Mouse (Mus musculus): Measurements from ENCODE around the gene Tdgf1. TPM values are rescaled to one million over a fixed set of nuclear protein-coding genes. Genes with fewer than 3 reads are reported as not detected.
A peak's percentile ranks its signal among the peaks of the same experiment; 100 is the strongest.

Gene Tdgf1
- polyA plus RNA-seq, 1 experiment from 2014 or later, result not detected

GRCm38 (mm10) chr9:110907201-110907837 is 38.6 kb downstream of the Tdgf1 start:
- no peak overlapping the region for H3K27ac ChIP-seq (ENCODE audit: low read length)
- H3K9ac ChIP-seq (ENCODE audit: low read depth, low read length), result no peak overlapping the region
- no peak overlapping the region for H3K4me2 ChIP-seq (ENCODE audit: low read depth, low read length)
- no peak overlapping the region for H3K4me3 ChIP-seq (ENCODE audit: low read length)
- no peaks in the 10 kb centered on the region for H3K9me3 ChIP-seq (ENCODE audit: control insufficient read depth, low read length)
- no peaks in the 10 kb centered on the region for H3K27me3 ChIP-seq (replicated peaks; ENCODE audit: control insufficient read depth, insufficient read depth, low read length)
- ATAC-seq, result no peak
- 90% methylated on average over 11 of the region's 11 CpGs for WGBS
- H3K4me1 ChIP-seq (ENCODE audit: control insufficient read depth, insufficient read depth, low read length), result no peaks in the 10 kb centered on the region
- no peaks in the 10 kb centered on the region for H3K36me3 ChIP-seq (ENCODE audit: control insufficient read depth, insufficient read depth, low read length)

GRCm38 (mm10) chr9:110902271-110902670 is 43.7 kb downstream of the Tdgf1 start:
- Histone ChIP-seq H3K4me3 (ENCODE audit: low read length) (no peak overlapping the region), H3K27me3 (replicated peaks; ENCODE audit: control insufficient read depth, insufficient read depth, low read length) (no peaks in the 10 kb centered on the region), H3K9ac (ENCODE audit: low read depth, low read length) (no peak overlapping the region), H3K36me3 (ENCODE audit: control insufficient read depth, insufficient read depth, low read length) (no peaks in the 10 kb centered on the region), H3K4me1 (ENCODE audit: control insufficient read depth, insufficient read depth, low read length) (no peaks in the 10 kb centered on the region), H3K27ac (ENCODE audit: low read length) (no peak overlapping the region), H3K4me2 (ENCODE audit: low read depth, low read length) (no peak overlapping the region), H3K9me3 (ENCODE audit: control insufficient read depth, low read length) (no peaks in the 10 kb centered on the region)
- 77% methylated on average over 4 of the region's 4 CpGs for WGBS
- no peak for ATAC-seq

DNA sequence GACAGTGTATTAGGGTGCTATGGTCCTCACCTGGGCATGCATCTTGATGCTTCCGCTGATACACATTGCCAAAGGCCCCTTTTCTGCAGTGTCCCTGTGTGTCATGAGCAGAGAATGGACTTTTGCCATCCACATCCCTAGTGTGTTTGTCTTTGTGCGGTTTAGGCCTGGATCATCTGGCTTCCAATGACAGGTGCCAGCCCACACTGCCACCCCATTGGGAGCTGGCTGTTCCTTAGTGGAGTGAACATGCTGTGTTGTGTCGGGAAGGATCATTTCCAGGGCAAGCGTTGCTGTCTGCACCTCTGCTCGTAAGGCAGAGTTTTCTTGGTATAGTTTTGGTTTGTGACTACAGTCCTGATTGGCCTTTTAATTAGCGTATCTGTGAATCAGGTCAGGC is 44.8 kb downstream of the Tdgf1 start:
- no peak for ATAC-seq
- no peak overlapping the region for H3K4me3 ChIP-seq (ENCODE audit: low read length)
- no peak overlapping the region for H3K4me2 ChIP-seq (ENCODE audit: low read depth, low read length)
- H3K9ac ChIP-seq (ENCODE audit: low read depth, low read length), result no peak overlapping the region
- no peak overlapping the region for H3K27ac ChIP-seq (ENCODE audit: low read length)
- no peaks in the 10 kb centered on the region for H3K9me3 ChIP-seq (ENCODE audit: control insufficient read depth, low read length)
- no peaks in the 10 kb centered on the region for H3K36me3 ChIP-seq (ENCODE audit: control insufficient read depth, insufficient read depth, low read length)
- no peaks in the 10 kb centered on the region for H3K27me3 ChIP-seq (replicated peaks; ENCODE audit: control insufficient read depth, insufficient read depth, low read length)
- WGBS, result 87% methylated on average over 6 of the region's 6 CpGs
- no peaks in the 10 kb centered on the region for H3K4me1 ChIP-seq (ENCODE audit: control insufficient read depth, insufficient read depth, low read length)

DNA sequence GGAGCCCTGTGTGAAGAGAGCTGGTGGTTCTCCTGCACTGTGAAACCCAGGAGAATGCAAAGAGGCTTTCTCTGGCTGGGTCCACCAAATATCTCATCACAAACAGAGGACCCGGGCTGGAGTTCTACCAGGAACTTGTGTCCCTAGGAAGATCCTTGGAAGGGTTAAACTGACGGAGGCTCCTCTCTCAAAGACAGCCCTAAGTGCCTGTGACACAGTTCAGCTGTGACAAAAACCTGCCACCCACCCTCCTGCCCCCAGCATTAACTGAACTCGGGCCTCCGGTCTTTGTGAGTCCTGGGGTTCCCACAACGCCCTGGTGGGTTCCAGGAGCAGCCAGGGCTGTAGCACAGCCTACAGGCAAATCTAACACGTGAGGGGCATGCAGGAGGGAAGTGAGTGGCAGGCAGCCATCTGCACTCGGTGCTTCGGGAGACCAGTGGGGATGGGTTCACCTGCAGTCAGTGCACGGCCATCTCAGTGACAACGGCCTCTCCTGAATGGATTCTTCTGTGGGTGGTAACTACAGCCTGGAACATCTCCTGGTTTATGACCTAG is 46.4 kb downstream of the Tdgf1 start:
- ATAC-seq, result no peak
- Histone ChIP-seq H3K9me3 (ENCODE audit: control insufficient read depth, low read length) (no peaks in the 10 kb centered on the region), H3K4me1 (ENCODE audit: control insufficient read depth, insufficient read depth, low read length) (no peaks in the 10 kb centered on the region), H3K4me2 (ENCODE audit: low read depth, low read length) (no peak overlapping the region), H3K36me3 (ENCODE audit: control insufficient read depth, insufficient read depth, low read length) (0 out of 2 replicates have a peak, but pooled peaks cover 3% of the 10 kb centered on the region), H3K4me3 (ENCODE audit: low read length) (no peak overlapping the region), H3K27ac (ENCODE audit: low read length) (no peak overlapping the region), H3K9ac (ENCODE audit: low read depth, low read length) (no peak overlapping the region), H3K27me3 (replicated peaks; ENCODE audit: control insufficient read depth, insufficient read depth, low read length) (no peaks in the 10 kb centered on the region)
- 62% methylated on average over 10 of the region's 10 CpGs for WGBS

- H3K36me3 ChIP-seq (ENCODE audit: control insufficient read depth, insufficient read depth, low read length), result 0 out of 2 replicates have a peak, but pooled peaks cover 3% of the 10 kb centered on the region
- no peak overlapping the region for H3K27ac ChIP-seq (ENCODE audit: low read length)
- no peak overlapping the region for H3K4me2 ChIP-seq (ENCODE audit: low read depth, low read length)
- 17% methylated on average over 6 of the region's 6 CpGs for WGBS
- ATAC-seq, result 0 out of 2 replicates have a peak, but pooled peaks have one; percentile 17
- H3K9me3 ChIP-seq (ENCODE audit: control insufficient read depth, low read length), result no peaks in the 10 kb centered on the region
- no peaks in the 10 kb centered on the region for H3K27me3 ChIP-seq (replicated peaks; ENCODE audit: control insufficient read depth, insufficient read depth, low read length)
- no peak overlapping the region for H3K4me3 ChIP-seq (ENCODE audit: low read length)
- no peaks in the 10 kb centered on the region for H3K4me1 ChIP-seq (ENCODE audit: control insufficient read depth, insufficient read depth, low read length)
- H3K9ac ChIP-seq (ENCODE audit: low read depth, low read length), result no peak overlapping the region
Measured at GRCm38 (mm10) chr9:110896595-110896994, 49.4 kb downstream of the Tdgf1 start.

DNA sequence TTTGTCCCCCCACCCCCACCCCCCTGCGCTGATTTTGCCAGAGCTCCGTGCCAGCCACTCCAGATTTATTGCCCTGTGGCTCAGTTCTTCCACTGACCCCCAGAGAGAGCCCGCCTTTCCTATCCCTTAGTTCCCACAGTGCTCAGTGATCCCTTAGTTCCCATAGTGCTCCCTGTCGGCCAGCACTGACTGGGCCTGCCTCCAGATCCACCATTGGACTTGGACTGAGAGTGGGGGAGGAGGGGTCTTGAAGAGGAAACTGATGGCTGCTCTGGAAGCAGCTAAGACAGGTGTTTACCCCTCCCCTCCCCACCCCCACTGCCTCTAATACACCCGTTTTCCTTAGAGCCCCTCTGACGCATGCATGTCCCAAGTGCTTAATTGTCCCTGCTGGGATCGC is 50.0 kb downstream of the Tdgf1 start:
- Histone ChIP-seq H3K4me2 (ENCODE audit: low read depth, low read length) (no peak overlapping the region), H3K27ac (ENCODE audit: low read length) (no peak overlapping the region), H3K4me3 (ENCODE audit: low read length) (no peak overlapping the region), H3K9ac (ENCODE audit: low read depth, low read length) (no peak overlapping the region), H3K4me1 (ENCODE audit: control insufficient read depth, insufficient read depth, low read length) (peaks cover 4% of the 10 kb centered on the region; the same call in 1 of the 2 replicates), H3K36me3 (ENCODE audit: control insufficient read depth, insufficient read depth, low read length) (0 out of 2 replicates have a peak, but pooled peaks cover 3% of the 10 kb centered on the region), H3K27me3 (replicated peaks; ENCODE audit: control insufficient read depth, insufficient read depth, low read length) (no peaks in the 10 kb centered on the region), H3K9me3 (ENCODE audit: control insufficient read depth, low read length) (no peaks in the 10 kb centered on the region)
- no peak for ATAC-seq
- WGBS, result 22% methylated on average over 7 of the region's 7 CpGs

- H3K27me3 ChIP-seq (replicated peaks; ENCODE audit: control insufficient read depth, insufficient read depth, low read length), result no peaks in the 10 kb centered on the region
- H3K9ac ChIP-seq (ENCODE audit: low read depth, low read length), result no peak overlapping the region
- ATAC-seq, result no peak
- no peak overlapping the region for H3K4me3 ChIP-seq (ENCODE audit: low read length)
- H3K36me3 ChIP-seq (ENCODE audit: control insufficient read depth, insufficient read depth, low read length), result 0 out of 2 replicates have a peak, but pooled peaks cover 3% of the 10 kb centered on the region
- no peak overlapping the region for H3K27ac ChIP-seq (ENCODE audit: low read length)
- no peak overlapping the region for H3K4me2 ChIP-seq (ENCODE audit: low read depth, low read length)
- peaks cover 9% of the 10 kb centered on the region; the same call in 1 of the 2 replicates for H3K4me1 ChIP-seq (ENCODE audit: control insufficient read depth, insufficient read depth, low read length)
- 64% methylated on average over 5 of the region's 5 CpGs for WGBS
- H3K9me3 ChIP-seq (ENCODE audit: control insufficient read depth, low read length), result no peaks in the 10 kb centered on the region
Measured at GRCm38 (mm10) chr9:110895507-110895906, 50.5 kb downstream of the Tdgf1 start.

DNA sequence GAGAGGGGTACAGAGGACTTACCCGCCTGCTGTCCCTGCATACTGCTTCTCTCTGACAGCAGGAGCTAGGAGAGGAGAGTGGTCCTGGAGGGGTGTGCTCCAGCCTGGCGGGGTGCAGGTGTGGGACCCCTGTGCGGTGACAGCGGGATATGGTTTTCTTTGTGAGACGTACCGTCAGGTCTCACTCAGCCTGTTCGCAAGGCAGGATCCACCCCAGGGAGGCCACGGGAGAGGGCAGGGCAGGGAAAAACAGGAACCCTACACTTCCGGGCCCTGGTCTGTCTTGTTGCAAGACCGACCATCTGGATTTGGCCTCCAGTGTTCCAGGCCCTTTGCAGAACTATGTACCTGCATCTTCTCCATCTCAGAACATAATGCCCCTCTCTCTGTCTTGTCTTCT is 52.5 kb downstream of the Tdgf1 start:
- Histone ChIP-seq H3K9ac (ENCODE audit: low read depth, low read length) (no peak overlapping the region), H3K9me3 (ENCODE audit: control insufficient read depth, low read length) (no peaks in the 10 kb centered on the region), H3K36me3 (ENCODE audit: control insufficient read depth, insufficient read depth, low read length) (0 out of 2 replicates have a peak, but pooled peaks cover 3% of the 10 kb centered on the region), H3K4me3 (ENCODE audit: low read length) (no peak overlapping the region), H3K27ac (ENCODE audit: low read length) (no peak overlapping the region), H3K4me1 (ENCODE audit: control insufficient read depth, insufficient read depth, low read length) (peaks cover 20% of the 10 kb centered on the region), H3K4me2 (ENCODE audit: low read depth, low read length) (no peak overlapping the region), H3K27me3 (replicated peaks; ENCODE audit: control insufficient read depth, insufficient read depth, low read length) (no peaks in the 10 kb centered on the region)
- WGBS, result 66% methylated on average over 10 of the region's 10 CpGs
- ATAC-seq, result no peak

- Histone ChIP-seq H3K27me3 (replicated peaks; ENCODE audit: control insufficient read depth, insufficient read depth, low read length) (no peaks in the 10 kb centered on the region), H3K4me3 (ENCODE audit: low read length) (no peak overlapping the region), H3K4me1 (ENCODE audit: control insufficient read depth, insufficient read depth, low read length) (peaks cover 24% of the 10 kb centered on the region), H3K4me2 (ENCODE audit: low read depth, low read length) (no peak overlapping the region), H3K9ac (ENCODE audit: low read depth, low read length) (no peak overlapping the region), H3K27ac (ENCODE audit: low read length) (no peak overlapping the region), H3K9me3 (ENCODE audit: control insufficient read depth, low read length) (no peaks in the 10 kb centered on the region), H3K36me3 (ENCODE audit: control insufficient read depth, insufficient read depth, low read length) (0 out of 2 replicates have a peak, but pooled peaks cover 3% of the 10 kb centered on the region)
- WGBS, result 86% methylated on average over 3 of the region's 3 CpGs
- ATAC-seq, result no peak
Measured at GRCm38 (mm10) chr9:110892552-110892951, 53.4 kb downstream of the Tdgf1 start.
